10 mouse cellular contexts compared by ENCODE assay signal in the genomic region with DNA sequence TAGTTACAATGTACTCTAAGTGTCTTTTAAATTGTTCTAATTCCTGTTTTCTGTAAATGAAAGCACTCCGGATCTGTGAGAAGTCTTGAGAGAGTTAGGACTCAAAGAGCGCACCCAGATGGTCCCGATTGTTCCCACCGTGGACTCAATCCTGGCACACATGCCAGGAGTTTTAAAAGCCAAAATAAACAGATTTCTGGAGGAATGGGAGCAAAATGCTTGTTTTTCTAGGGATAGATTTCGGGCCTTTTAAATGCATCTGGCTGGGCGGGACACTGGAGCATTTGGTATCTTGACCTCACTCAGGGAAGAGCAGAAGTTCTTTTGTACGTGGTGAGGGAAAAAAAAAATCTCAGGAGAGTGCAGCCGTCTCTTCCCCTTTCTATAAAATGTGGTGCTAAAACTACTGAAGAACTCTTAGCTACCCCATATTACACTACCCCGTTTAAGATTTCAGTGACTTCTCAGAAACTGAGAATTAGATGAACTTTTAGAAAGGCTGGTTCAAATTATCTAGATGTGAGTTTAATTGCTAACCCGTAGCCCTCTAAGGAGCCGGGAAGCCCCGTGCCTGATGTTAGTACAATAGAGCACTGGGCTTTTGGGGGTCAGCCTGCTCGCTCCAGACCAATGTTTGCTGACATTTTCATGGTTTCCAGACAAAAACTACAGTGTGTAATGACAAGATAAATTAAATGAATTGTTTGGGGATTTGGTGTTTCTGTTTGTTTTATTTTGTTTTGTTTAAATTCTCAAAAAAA.
A peak's percentile ranks its signal among the peaks of the same experiment; 100 is the strongest.
DNase-seq lines count a peak whose midpoint lies in the region; ATAC-seq and TF ChIP-seq lines count a peak whose summit lies in the region.
"Had no signal": no experiment of that assay in that cellular context is flagged by ENCODE, and none has a peak within 500 bp of the region (broad histone marks: within the 10 kb centered on the region; RNA-seq: fewer than 3 reads in every experiment).

No protein-coding gene starts in this region.

- peaks cover 38% of the 10 kb centered on the region for H3K4me1 ChIP-seq in forebrain, embryonic 10.5 days
- peaks cover 14% of the 10 kb centered on the region; the same call in 1 of the 2 replicates for H3K4me1 ChIP-seq in forebrain, embryonic 15.5 days
- H3K4me1 ChIP-seq in kidney, embryonic 15.5 days = peaks cover 13% of the 10 kb centered on the region
- H3K4me1 ChIP-seq in embryonic facial prominence, embryonic 11.5 days (ENCODE audit: control insufficient read depth, insufficient read depth, low read length) = no peaks in the 10 kb centered on the region; the same call in 1 of the 2 replicates
- no peaks in the 10 kb centered on the region for H3K4me1 ChIP-seq in lung, postnatal 0 days (ENCODE audit: insufficient read depth, low read depth, low read length)

- H3K27ac ChIP-seq in forebrain, embryonic 10.5 days = peak overlapping the region; percentile 84
- H3K27ac ChIP-seq in forebrain, embryonic 15.5 days (replicated peaks) = no peak overlapping the region; the same call in 1 of the 2 replicates
- no peak overlapping the region for H3K27ac ChIP-seq in kidney, embryonic 15.5 days
- 0 out of 2 replicates have a peak overlapping the region, but pooled peaks have one; percentile 10 for H3K27ac ChIP-seq in embryonic facial prominence, embryonic 11.5 days (replicated peaks; ENCODE audit: low read depth, low read length)
- H3K27ac ChIP-seq in lung, postnatal 0 days (ENCODE audit: low read length) = no peak overlapping the region; the same call in 1 of the 2 replicates
- H3K27ac ChIP-seq: liver, embryonic 14.5 days had no signal

- H3K9ac ChIP-seq in forebrain, embryonic 15.5 days (replicated peaks) = no peak overlapping the region
- no peak overlapping the region for H3K9ac ChIP-seq in kidney, embryonic 15.5 days
- peak overlapping the region; percentile 37 for H3K9ac ChIP-seq in embryonic facial prominence, embryonic 11.5 days (replicated peaks; ENCODE audit: low read length)
- no peak overlapping the region for H3K9ac ChIP-seq in lung, postnatal 0 days (replicated peaks; ENCODE audit: low read depth)
- H3K9ac ChIP-seq: liver, embryonic 14.5 days had no signal

- TF ChIP-seq EP300 in lung, postnatal 0 days (IDR thresholded peaks at IDR 0.05) = no peak

- peaks cover 66% of the 10 kb centered on the region for H3K36me3 ChIP-seq in forebrain, embryonic 10.5 days (replicated peaks)
- H3K36me3 ChIP-seq in forebrain, embryonic 15.5 days = peaks cover 22% of the 10 kb centered on the region
- H3K36me3 ChIP-seq in kidney, embryonic 15.5 days = peaks cover 37% of the 10 kb centered on the region
- no peaks in the 10 kb centered on the region for H3K36me3 ChIP-seq in embryonic facial prominence, embryonic 11.5 days (replicated peaks; ENCODE audit: control insufficient read depth, insufficient read depth, low read depth, low read length)
- H3K36me3 ChIP-seq in lung, postnatal 0 days (ENCODE audit: insufficient read depth, low read length) = peaks cover 19% of the 10 kb centered on the region

- no peak for TF ChIP-seq CTCF in lung, postnatal 0 days (IDR thresholded peaks at IDR 0.05)

- no peaks in the 10 kb centered on the region for H3K27me3 ChIP-seq in forebrain, embryonic 10.5 days (ENCODE audit: poor library complexity, severe bottlenecking)
- H3K27me3 ChIP-seq in forebrain, embryonic 15.5 days = no peaks in the 10 kb centered on the region
- no peaks in the 10 kb centered on the region for H3K27me3 ChIP-seq in kidney, embryonic 15.5 days
- H3K27me3 ChIP-seq in embryonic facial prominence, embryonic 11.5 days (ENCODE audit: control insufficient read depth, insufficient read depth, low read length) = no peaks in the 10 kb centered on the region
- H3K27me3 ChIP-seq in lung, postnatal 0 days (replicated peaks; ENCODE audit: insufficient read depth, low read length) = no peaks in the 10 kb centered on the region

- no peak for ATAC-seq in forebrain, embryonic 15.5 days (replicated peaks)
- no peak for ATAC-seq in kidney, embryonic 15.5 days (replicated peaks; ENCODE audit: low FRiP score)
- no peak for ATAC-seq in embryonic facial prominence, embryonic 11.5 days (replicated peaks; ENCODE audit: insufficient number of reproducible peaks, low FRiP score, low TSS enrichment, low read depth)
- ATAC-seq in lung, postnatal 0 days = no peak

- H3K9me3 ChIP-seq in forebrain, embryonic 10.5 days = no peaks in the 10 kb centered on the region
- H3K9me3 ChIP-seq in forebrain, embryonic 15.5 days = no peaks in the 10 kb centered on the region
- H3K9me3 ChIP-seq in kidney, embryonic 15.5 days (replicated peaks) = no peaks in the 10 kb centered on the region
- H3K9me3 ChIP-seq in embryonic facial prominence, embryonic 11.5 days (replicated peaks; ENCODE audit: control insufficient read depth, low read length) = no peaks in the 10 kb centered on the region
- no peaks in the 10 kb centered on the region for H3K9me3 ChIP-seq in lung, postnatal 0 days (ENCODE audit: low read length)

- peak overlapping the region; percentile 49 for H3K4me3 ChIP-seq in forebrain, embryonic 10.5 days
- H3K4me3 ChIP-seq in forebrain, embryonic 15.5 days = no peak overlapping the region
- no peak overlapping the region for H3K4me3 ChIP-seq in kidney, embryonic 15.5 days (replicated peaks)
- peak overlapping the region; percentile 44 for H3K4me3 ChIP-seq in embryonic facial prominence, embryonic 11.5 days (ENCODE audit: low read depth, low read length)
- H3K4me3 ChIP-seq in lung, postnatal 0 days (ENCODE audit: low read depth, low read length) = no peak overlapping the region

- no peak overlapping the region for H3K4me2 ChIP-seq in forebrain, embryonic 15.5 days (replicated peaks)
- peak overlapping the region; percentile 28 for H3K4me2 ChIP-seq in kidney, embryonic 15.5 days
- peak overlapping the region; percentile 32 for H3K4me2 ChIP-seq in embryonic facial prominence, embryonic 11.5 days (ENCODE audit: low read depth, low read length)
- H3K4me2 ChIP-seq in lung, postnatal 0 days (replicated peaks; ENCODE audit: low read depth, low read length) = no peak overlapping the region

- 3% methylated on average over 13 of the region's 13 CpGs for WGBS in forebrain, embryonic 10.5 days
- WGBS in forebrain, embryonic 15.5 days = 19% methylated on average over 13 of the region's 13 CpGs
- WGBS in kidney, embryonic 15.5 days = 26% methylated on average over 13 of the region's 13 CpGs
- under 1% methylated on average over 13 of the region's 13 CpGs for WGBS in embryonic facial prominence, embryonic 11.5 days
- 41% methylated on average over 13 of the region's 13 CpGs for WGBS in lung, postnatal 0 days

- DNase-seq in forebrain, embryonic 10.5 days (ENCODE audit: extremely low spot score, low spot score) = peak; percentile 30
- no peak for DNase-seq in kidney, postnatal 10 days
- peak; percentile 80 for DNase-seq in embryonic facial prominence, embryonic 11.5 days (ENCODE audit: low spot score)
- peak; percentile 55 for DNase-seq in lung, postnatal 0 days (ENCODE audit: low spot score)
- DNase-seq in testis, postnatal 10 days (ENCODE audit: low spot score) = no peak
- DNase-seq in right cerebral cortex, postnatal 36 days (ENCODE audit: low spot score in 2 of 2) = no peak
- DNase-seq: kidney, postnatal 4 days had no signal

Comparison
In these comparisons a context has a peak if more than half of its experiments do, and no peak if none do; other contexts are left out.
1. H3K27ac ChIP-seq: peak in forebrain, embryonic 10.5 days (single experiment) and embryonic facial prominence, embryonic 11.5 days (single experiment); none in forebrain, embryonic 15.5 days (single experiment), kidney, embryonic 15.5 days (single experiment) and lung, postnatal 0 days (single experiment).
2. H3K4me3 ChIP-seq: peak in forebrain, embryonic 10.5 days (single experiment) and embryonic facial prominence, embryonic 11.5 days (single experiment); none in forebrain, embryonic 15.5 days (single experiment), kidney, embryonic 15.5 days (single experiment) and lung, postnatal 0 days (single experiment).
3. DNase-seq: peak in forebrain, embryonic 10.5 days (single experiment), embryonic facial prominence, embryonic 11.5 days (single experiment) and lung, postnatal 0 days (single experiment); none in kidney, postnatal 10 days (single experiment), testis, postnatal 10 days (single experiment) and right cerebral cortex, postnatal 36 days (0 of 2).
4. H3K4me2 ChIP-seq: peak in kidney, embryonic 15.5 days (single experiment) and embryonic facial prominence, embryonic 11.5 days (single experiment); none in forebrain, embryonic 15.5 days (single experiment) and lung, postnatal 0 days (single experiment).